Mouse (Mus musculus) thymus, adult 2 months (tissue): ENCODE measurements at regions not wholly inside any gene's neighbourhood (a gene's known extent, or its start where the extent isn't known, plus 50 kb on each side); places are given as distances from the start of the nearest gene placed in this dataset.

ENCODE experiments used
- CTCF ChIP-seq: fragments of 200-500 bp; IDR thresholded peaks from 2 replicates; pipeline ENCODE4 v1.5.1; 2012; ENCODE audit warnings: mild to moderate bottlenecking, control low read depth, low read length, moderate library complexity, borderline replicate concordance; ENCODE audit not compliant: control insufficient read depth, poor library complexity, insufficient read depth; ENCODE audit errors: extremely low read depth
- POLR2A ChIP-seq: fragments of 200-500 bp; IDR thresholded peaks from 2 replicates; pipeline ENCODE4 v1.6.1; 2012; ENCODE audit warnings: mild to moderate bottlenecking, low read length, control low read depth, moderate library complexity; ENCODE audit not compliant: control insufficient read depth, poor library complexity, insufficient read depth; ENCODE audit errors: extremely low read depth

DNA sequence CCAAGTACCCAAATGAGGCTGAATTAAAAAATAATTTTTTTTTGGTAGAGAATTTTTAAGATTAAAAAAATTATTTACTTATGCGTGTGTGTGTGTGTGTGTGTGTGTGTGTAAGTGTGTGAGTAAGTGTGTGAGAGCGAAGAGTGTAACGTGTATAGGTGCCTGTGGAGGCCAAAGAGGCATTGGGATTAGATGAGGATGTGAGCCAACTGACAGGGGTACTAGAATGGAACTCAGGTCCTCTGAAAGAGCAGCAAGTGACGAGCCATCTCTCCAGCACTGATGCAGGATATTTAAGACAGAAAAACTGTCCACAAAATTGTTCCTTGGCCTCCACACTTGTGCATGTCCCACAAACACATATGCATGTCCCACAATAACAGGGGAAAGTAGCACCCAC is 121.0 kb downstream of the Qrsl1 start:
- TF ChIP-seq POLR2A, result no peak
- TF ChIP-seq CTCF, result no peak
